Mouse (Mus musculus) erythroblast, embryonic 14.5 days (primary cell): ENCODE data around the gene Mns1.

Experiments
- GATA1 ChIP-seq: IDR thresholded peaks from 2 replicates; pipeline ENCODE4 v1.6.1; 2012; ENCODE audit warnings: low read length, inconsistent platforms, mixed read lengths
- TAL1 ChIP-seq: IDR thresholded peaks from 3 replicates; pipeline ENCODE4 v1.6.1; 2012; ENCODE audit warnings: low read length, inconsistent platforms, mixed read lengths

DNA sequence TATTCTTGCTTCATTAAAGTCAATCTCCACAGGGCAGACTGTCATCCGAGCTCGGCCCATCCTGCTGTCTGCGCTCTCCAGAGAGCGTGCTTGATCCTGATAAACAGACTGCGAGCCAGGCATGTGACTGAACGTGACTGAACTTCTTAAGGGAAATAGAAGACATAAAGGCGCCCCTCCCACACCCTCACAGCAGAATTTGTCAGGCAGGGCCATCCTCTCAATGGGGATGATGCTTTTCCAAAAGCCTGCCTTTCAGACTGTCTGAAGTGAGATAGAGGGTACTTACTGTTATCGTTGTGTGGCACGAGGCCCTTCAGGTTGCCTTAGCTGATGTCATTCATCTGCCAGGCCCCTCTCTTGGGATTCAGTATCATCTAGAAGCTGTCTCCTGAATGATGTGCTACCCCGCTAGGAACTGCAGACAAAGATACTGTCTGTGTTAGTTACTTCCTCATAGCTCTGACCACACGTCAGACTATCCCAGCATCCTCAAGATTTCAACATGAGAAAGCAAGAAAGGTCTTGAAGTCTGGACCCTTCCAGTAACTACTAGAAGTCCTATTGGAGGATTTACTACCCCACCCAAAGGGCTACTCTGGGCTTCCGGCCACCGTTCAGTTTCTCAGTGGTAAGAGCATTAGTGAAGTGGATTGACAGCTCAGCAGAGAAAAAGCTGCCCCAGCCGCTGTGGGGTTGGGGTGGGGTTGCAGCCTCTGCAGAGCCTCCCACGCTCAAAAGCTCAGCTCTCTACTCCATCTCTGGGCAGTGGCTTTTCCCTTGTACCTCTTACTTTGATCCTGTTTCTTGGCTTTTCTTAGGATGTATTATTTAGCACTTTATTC is 28.2 kb upstream of the Mns1 start:
- TF ChIP-seq GATA1 (peak; percentile 54; the same call in 1 of the 2 replicates), TAL1 (peak; percentile 77)
